Mouse (Mus musculus): ENCODE measurements around the gene Gm21985.

GRCm38 (mm10) chr2:112360781-112361169 lies 94.7 kb downstream of the Gm21985 start:
- TF ChIP-seq CTCF (IDR thresholded peaks at IDR 0.05; ENCODE audit: extremely low read depth, insufficient read length, insufficient replicate concordance, low read depth, low read length) (no peak), POLR2A (IDR thresholded peaks at IDR 0.05; ENCODE audit: low read depth, low read length) (no peak)
